Mouse (Mus musculus) adrenal gland, adult (tissue): ENCODE data around the gene Tnip3.

Source experiments
- DNase-seq, 2 experiments: peaks; one replicate each; pipeline ENCODE4 v3.0.0; 2022 to 2023; ENCODE audit warnings: low spot score in 1 of 2; ENCODE audit not compliant: inconsistent age in 2 of 2

Gene Tnip3

GRCm38 (mm10) chr6:65584870-65585332, 59.8 kb downstream of the Tnip3 start:
- DNase-seq, result peak; percentile 26 to 49

GRCm38 (mm10) chr6:65585333-65586053, 60.4 kb downstream of the Tnip3 start:
- DNase-seq, result no peak

- DNase-seq, result no peak
Measured at GRCm38 (mm10) chr6:65588847-65589246, 63.7 kb downstream of the Tnip3 start.

- DNase-seq, result no peak
Measured at GRCm38 (mm10) chr6:65590018-65590417, 64.9 kb downstream of the Tnip3 start.

GRCm38 (mm10) chr6:65594171-65594570, 69.1 kb downstream of the Tnip3 start:
- DNase-seq, result no peak

GRCm38 (mm10) chr6:65595371-65595770, 70.3 kb downstream of the Tnip3 start:
- DNase-seq, result no peak

- DNase-seq, result no peak
Measured at GRCm38 (mm10) chr6:65597056-65597818, 72.1 kb downstream of the Tnip3 start.

GRCm38 (mm10) chr6:65598522-65598921, 73.4 kb downstream of the Tnip3 start:
- no peak for DNase-seq

- DNase-seq, result no peak
Measured at GRCm38 (mm10) chr6:65599865-65600739, 75.0 kb downstream of the Tnip3 start.

GRCm38 (mm10) chr6:65600887-65601286, 75.8 kb downstream of the Tnip3 start:
- DNase-seq, result no peak

- no peak for DNase-seq
Measured at GRCm38 (mm10) chr6:65605778-65606177, 80.7 kb downstream of the Tnip3 start.

- DNase-seq, result no peak
Measured at GRCm38 (mm10) chr6:65606946-65607345, 81.8 kb downstream of the Tnip3 start.

- DNase-seq, result no peak
Measured at GRCm38 (mm10) chr6:65611834-65612233, 86.7 kb downstream of the Tnip3 start.

GRCm38 (mm10) chr6:65613924-65614585, 88.9 kb downstream of the Tnip3 start:
- no peak for DNase-seq

GRCm38 (mm10) chr6:65615641-65616040, 90.5 kb downstream of the Tnip3 start:
- no peak for DNase-seq

- no peak for DNase-seq
Measured at GRCm38 (mm10) chr6:65621260-65621659, 96.1 kb downstream of the Tnip3 start.

- no peak for DNase-seq
Measured at GRCm38 (mm10) chr6:65623016-65623715, 98.1 kb downstream of the Tnip3 start.

GRCm38 (mm10) chr6:65630578-65630977, 105.5 kb downstream of the Tnip3 start:
- DNase-seq, result no peak

GRCm38 (mm10) chr6:65632184-65632583, 107.1 kb downstream of the Tnip3 start:
- DNase-seq, result no peak

- no peak for DNase-seq
Measured at GRCm38 (mm10) chr6:65642431-65642830, 117.3 kb downstream of the Tnip3 start.
